Mouse (Mus musculus) heart, embryonic 13.5 days (tissue): Measurements from ENCODE around the gene Tmem273. TPM values are rescaled to one million over a fixed set of nuclear protein-coding genes. Genes with fewer than 3 reads are reported as not detected.

Source experiments
- ATAC-seq: fragments of 200-750 bp; cut with Nextera tagmentation; 2 replicates; pipeline ENCODE4 v1.8.0; 2017; ENCODE audit warnings: moderate TSS enrichment; ENCODE audit not compliant: insufficient number of reproducible peaks, low FRiP score, low TSS enrichment; ENCODE audit errors: extremely low read depth
- H3K27ac ChIP-seq: fragments of 300-500 bp; sonication (generic); replicated peaks from 2 replicates; pipeline ENCODE4 v1.5.1; 2015; ENCODE audit warnings: moderate library complexity, mild to moderate bottlenecking, inconsistent platforms
- H3K27me3 ChIP-seq: fragments of 300-500 bp; sonication (generic); replicated peaks from 2 replicates; pipeline ENCODE4 v1.6.1; 2015; ENCODE audit warnings: mild to moderate bottlenecking, inconsistent platforms
- H3K36me3 ChIP-seq: fragments of 300-500 bp; sonication (generic); 2 replicates; pipeline ENCODE4 v1.6.1; 2015; ENCODE audit warnings: mild to moderate bottlenecking, inconsistent platforms
- H3K4me1 ChIP-seq: fragments of 300-500 bp; sonication (generic); 2 replicates; pipeline ENCODE4 v1.6.1; 2015; ENCODE audit warnings: inconsistent platforms
- H3K4me2 ChIP-seq: fragments of 300-500 bp; sonication (generic); 2 replicates; pipeline ENCODE4 v1.6.1; 2015; ENCODE audit warnings: inconsistent platforms, mild to moderate bottlenecking, moderate library complexity
- H3K4me3 ChIP-seq: fragments of 300-500 bp; sonication (generic); 2 replicates; pipeline ENCODE4 v1.5.1; 2015; ENCODE audit warnings: moderate library complexity, mild to moderate bottlenecking, inconsistent platforms
- H3K9ac ChIP-seq: fragments of 300-500 bp; sonication (generic); 2 replicates; pipeline ENCODE4 v1.6.1; 2015; ENCODE audit warnings: inconsistent platforms, mild to moderate bottlenecking, moderate library complexity
- H3K9me3 ChIP-seq: fragments of 300-500 bp; sonication (generic); 2 replicates; pipeline ENCODE4 v1.6.1; 2016; ENCODE audit warnings: inconsistent platforms
- WGBS: fragments of 180-500 bp; shearing (Covaris S2); methylation state at CpG from one replicate; pipeline ENCODE4 v1.1.7; 2015; ENCODE audit warnings: mixed read lengths; 5-methylcytosine and 5-hydroxymethylcytosine counted together
- polyA plus RNA-seq: library from polyadenylated mRNA; unstranded; fragments of >200 nt; fragmentation: Nextera tagmentation; extraction: Ambion mirVana; gene quantifications from 2 replicates; pipeline ENCODE4 v1.2.1, GENCODE M21; 2015

The Tmem273 gene
- polyA plus RNA-seq, 1 experiment from 2014 or later = 0.76 TPM

- WGBS = 65% methylated on average over 3 of the region's 3 CpGs
- H3K36me3 ChIP-seq = no peaks in the 10 kb centered on the region
- H3K4me2 ChIP-seq = no peak overlapping the region
- no peak overlapping the region for H3K9ac ChIP-seq
- H3K9me3 ChIP-seq = no peaks in the 10 kb centered on the region
- no peaks in the 10 kb centered on the region for H3K27me3 ChIP-seq
- H3K27ac ChIP-seq = no peak overlapping the region
- ATAC-seq = no peak
- no peaks in the 10 kb centered on the region; the same call in 1 of the 2 replicates for H3K4me1 ChIP-seq
- H3K4me3 ChIP-seq = no peak overlapping the region
Measured at GRCm38 (mm10) chr14:32778362-32778761, 7.4 kb upstream of the Tmem273 start.

GRCm38 (mm10) chr14:32782866-32783265 lies 2.9 kb upstream of the Tmem273 start:
- Histone ChIP-seq H3K9me3 (no peaks in the 10 kb centered on the region), H3K4me1 (peaks cover 7% of the 10 kb centered on the region), H3K4me3 (no peak overlapping the region), H3K36me3 (no peaks in the 10 kb centered on the region), H3K9ac (no peak overlapping the region), H3K27ac (no peak overlapping the region), H3K27me3 (no peaks in the 10 kb centered on the region), H3K4me2 (no peak overlapping the region)
- 78% methylated on average over 4 of the region's 4 CpGs for WGBS
- ATAC-seq = no peak

- no peaks in the 10 kb centered on the region for H3K36me3 ChIP-seq
- H3K4me3 ChIP-seq = no peak overlapping the region
- no peak overlapping the region; the same call in 1 of the 2 replicates for H3K27ac ChIP-seq
- 42% methylated on average over 12 of the region's 12 CpGs for WGBS
- H3K4me1 ChIP-seq = peaks cover 7% of the 10 kb centered on the region
- no peak overlapping the region for H3K9ac ChIP-seq
- no peaks in the 10 kb centered on the region for H3K9me3 ChIP-seq
- no peak overlapping the region for H3K4me2 ChIP-seq
- ATAC-seq = no peak
- no peaks in the 10 kb centered on the region for H3K27me3 ChIP-seq
Measured at GRCm38 (mm10) chr14:32784130-32784747, 1.5 kb upstream of the Tmem273 start.

- Histone ChIP-seq H3K4me3 (no peak overlapping the region), H3K9me3 (no peaks in the 10 kb centered on the region), H3K9ac (no peak overlapping the region), H3K36me3 (no peaks in the 10 kb centered on the region), H3K27ac (no peak overlapping the region), H3K27me3 (no peaks in the 10 kb centered on the region), H3K4me2 (no peak overlapping the region), H3K4me1 (peaks cover 7% of the 10 kb centered on the region)
- ATAC-seq = no peak
- WGBS = 72% methylated on average over 4 of the region's 4 CpGs
Measured at GRCm38 (mm10) chr14:32784748-32785134, 1.0 kb upstream of the Tmem273 start.

DNA sequence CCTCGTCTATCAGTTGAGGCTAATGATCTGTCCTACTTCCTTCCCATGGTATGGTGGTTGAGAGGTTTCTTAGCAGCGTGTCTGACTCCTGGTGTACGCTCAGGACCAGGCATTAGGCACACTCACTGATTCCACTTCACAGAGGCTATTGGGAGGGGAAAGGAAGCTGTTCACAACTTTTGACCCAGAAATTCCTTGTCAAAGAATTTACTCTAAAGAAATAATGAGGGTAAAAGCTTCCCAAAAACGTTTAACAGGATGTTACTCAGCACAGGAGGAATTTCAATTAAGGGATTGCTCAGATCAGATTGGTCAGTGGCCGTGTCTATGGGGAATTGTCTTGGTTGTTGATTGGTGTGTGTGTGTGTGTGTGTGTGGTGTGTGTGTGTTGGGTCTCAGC lies 1.9 kb downstream of the Tmem273 start:
- H3K36me3 ChIP-seq = no peaks in the 10 kb centered on the region
- H3K27ac ChIP-seq = no peak overlapping the region
- H3K9ac ChIP-seq = no peak overlapping the region
- H3K9me3 ChIP-seq = no peaks in the 10 kb centered on the region
- no peak overlapping the region for H3K4me2 ChIP-seq
- H3K27me3 ChIP-seq = no peaks in the 10 kb centered on the region
- 57% methylated on average over 5 of the region's 5 CpGs for WGBS
- no peak overlapping the region for H3K4me3 ChIP-seq
- H3K4me1 ChIP-seq = peaks cover 7% of the 10 kb centered on the region
- ATAC-seq = no peak

DNA sequence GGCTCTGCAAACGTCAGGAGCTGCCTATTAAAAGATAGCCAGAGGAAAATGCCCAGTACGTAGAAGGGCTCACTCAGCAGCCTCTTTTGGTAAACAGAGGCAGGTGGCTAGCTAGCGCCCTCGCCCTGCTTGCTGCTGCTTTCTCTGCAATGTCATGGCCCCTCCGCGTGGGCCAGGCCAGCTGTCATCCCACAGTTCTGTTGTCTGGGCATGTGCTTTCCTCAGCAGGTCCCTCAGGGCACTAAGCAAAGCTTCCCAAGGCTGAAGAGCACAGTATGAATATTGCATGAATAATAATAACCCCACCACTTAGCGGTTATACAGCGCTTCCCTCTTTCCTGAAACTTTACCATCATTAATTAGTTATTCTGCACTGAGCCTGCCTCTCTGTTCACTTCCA lies 10.6 kb downstream of the Tmem273 start:
- WGBS = 72% methylated on average over 8 of the region's 8 CpGs
- peaks cover 10% of the 10 kb centered on the region; the same call in 1 of the 2 replicates for H3K27me3 ChIP-seq
- no peak overlapping the region for H3K4me3 ChIP-seq
- H3K4me2 ChIP-seq = no peak overlapping the region
- no peaks in the 10 kb centered on the region for H3K9me3 ChIP-seq
- no peak for ATAC-seq
- no peaks in the 10 kb centered on the region for H3K36me3 ChIP-seq
- H3K27ac ChIP-seq = no peak overlapping the region
- H3K9ac ChIP-seq = no peak overlapping the region
- H3K4me1 ChIP-seq = peaks cover 8% of the 10 kb centered on the region

DNA sequence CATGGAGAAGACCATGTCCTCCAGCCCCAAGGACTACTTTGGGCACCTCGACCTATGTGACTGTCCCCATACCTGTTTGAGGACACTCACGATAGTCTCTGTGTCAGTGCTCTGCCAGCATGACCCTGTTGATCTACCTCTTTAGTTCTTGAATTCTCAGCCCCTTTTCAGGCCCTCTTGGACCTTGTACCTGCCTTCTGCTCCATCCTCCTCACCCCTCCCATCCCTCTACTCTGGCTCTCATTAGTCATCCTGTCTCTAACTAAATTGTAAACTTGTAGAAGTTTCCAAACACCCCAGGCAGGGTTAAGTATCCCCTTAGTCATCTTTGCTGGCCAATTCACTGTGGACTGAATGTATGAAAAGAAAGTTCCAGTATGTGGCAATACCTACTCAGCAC lies 12.0 kb downstream of the Tmem273 start:
- WGBS = 65% methylated on average over 2 of the region's 2 CpGs
- no peak for ATAC-seq

GRCm38 (mm10) chr14:32798355-32798754 lies 12.6 kb downstream of the Tmem273 start:
- Histone ChIP-seq H3K4me3 (no peak overlapping the region), H3K4me2 (no peak overlapping the region), H3K27me3 (peaks cover 10% of the 10 kb centered on the region; the same call in 1 of the 2 replicates), H3K27ac (no peak overlapping the region), H3K9ac (no peak overlapping the region), H3K9me3 (no peaks in the 10 kb centered on the region), H3K36me3 (no peaks in the 10 kb centered on the region), H3K4me1 (peaks cover 8% of the 10 kb centered on the region)
- no peak for ATAC-seq
- WGBS = 80% methylated on average over 4 of the region's 4 CpGs

More for the DNA sequence above, 12.0 kb downstream of the Tmem273 start:
- Histone ChIP-seq H3K9me3 (no peaks in the 10 kb centered on the region), H3K4me2 (no peak overlapping the region), H3K4me1 (peaks cover 8% of the 10 kb centered on the region), H3K4me3 (no peak overlapping the region), H3K27me3 (peaks cover 10% of the 10 kb centered on the region; the same call in 1 of the 2 replicates), H3K27ac (no peak overlapping the region), H3K36me3 (no peaks in the 10 kb centered on the region), H3K9ac (no peak overlapping the region)

DNA sequence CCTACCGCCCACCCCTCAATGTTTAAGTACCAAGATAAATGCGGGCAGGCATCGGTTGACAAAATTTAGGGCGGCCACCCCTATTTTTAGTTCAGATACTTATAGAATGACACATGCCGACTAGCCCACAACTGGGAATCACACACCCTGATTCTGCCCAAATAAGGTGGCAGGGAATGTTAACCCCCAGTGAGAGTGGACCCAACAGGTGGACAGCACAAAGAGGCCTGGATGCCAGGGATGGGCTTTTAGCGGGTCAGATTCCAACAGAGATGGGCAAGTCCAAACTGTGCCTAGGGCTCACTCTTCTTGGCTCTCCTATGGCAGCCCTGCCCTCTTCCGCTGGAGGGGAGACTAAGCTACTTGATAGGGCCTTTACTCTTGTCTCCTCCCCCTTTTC lies 14.3 kb downstream of the Tmem273 start:
- Histone ChIP-seq H3K4me2 (no peak overlapping the region), H3K9ac (no peak overlapping the region), H3K27ac (no peak overlapping the region), H3K4me3 (no peak overlapping the region), H3K9me3 (no peaks in the 10 kb centered on the region), H3K4me1 (peaks cover 8% of the 10 kb centered on the region), H3K27me3 (peaks cover 12% of the 10 kb centered on the region; the same call in 1 of the 2 replicates), H3K36me3 (no peaks in the 10 kb centered on the region)
- WGBS = 58% methylated on average over 7 of the region's 7 CpGs
- ATAC-seq = no peak

DNA sequence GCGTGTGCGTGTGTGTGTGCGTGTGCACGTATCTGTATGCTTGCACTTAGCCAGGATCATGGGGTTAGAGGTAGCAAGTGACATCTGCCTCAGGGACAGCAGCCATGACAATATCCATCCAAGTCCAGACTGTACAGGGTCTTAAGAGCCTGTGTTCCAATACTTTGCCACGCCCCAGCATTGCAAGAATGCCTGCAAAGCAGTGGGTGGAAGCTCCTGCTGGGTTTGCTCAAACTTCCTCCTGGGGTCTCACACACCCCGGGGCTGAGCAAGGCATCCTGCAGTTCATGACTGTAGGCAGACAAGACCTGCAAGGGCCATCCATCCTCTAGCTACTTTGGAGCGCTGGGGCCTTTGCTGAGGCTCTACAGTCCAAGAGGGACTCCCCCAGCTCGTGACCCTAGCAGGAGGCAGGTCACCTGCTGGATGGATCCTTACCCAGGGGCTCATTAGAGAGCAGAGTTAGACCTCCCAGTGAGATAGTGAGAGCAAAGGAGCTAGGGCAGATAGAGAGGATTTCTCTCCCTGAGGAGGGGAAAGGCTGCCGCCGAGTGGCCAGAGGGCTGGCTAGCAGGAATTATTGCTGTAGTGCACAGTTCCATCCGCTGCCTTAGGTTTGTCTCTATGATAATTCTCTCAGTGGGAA lies 15.4 kb downstream of the Tmem273 start:
- Histone ChIP-seq H3K27me3 (peaks cover 12% of the 10 kb centered on the region; the same call in 1 of the 2 replicates), H3K9ac (no peak overlapping the region), H3K36me3 (no peaks in the 10 kb centered on the region), H3K4me3 (no peak overlapping the region), H3K4me2 (no peak overlapping the region), H3K4me1 (peaks cover 8% of the 10 kb centered on the region), H3K27ac (no peak overlapping the region), H3K9me3 (no peaks in the 10 kb centered on the region)
- 59% methylated on average over 11 of the region's 11 CpGs for whole genome bisulfite sequencing
- no peak for ATAC-seq

- Histone ChIP-seq H3K9me3 (no peaks in the 10 kb centered on the region), H3K36me3 (no peaks in the 10 kb centered on the region), H3K4me3 (no peak overlapping the region), H3K27me3 (peaks cover 10% of the 10 kb centered on the region; the same call in 1 of the 2 replicates), H3K4me1 (peaks cover 8% of the 10 kb centered on the region), H3K27ac (no peak overlapping the region), H3K9ac (no peak overlapping the region), H3K4me2 (no peak overlapping the region)
- no peak for ATAC-seq
Measured at GRCm38 (mm10) chr14:32801662-32802024, 15.9 kb downstream of the Tmem273 start.

- Histone ChIP-seq H3K9me3 (no peaks in the 10 kb centered on the region), H3K36me3 (no peaks in the 10 kb centered on the region), H3K4me2 (no peak overlapping the region), H3K4me3 (no peak overlapping the region), H3K9ac (no peak overlapping the region), H3K27me3 (peaks cover 2% of the 10 kb centered on the region; the same call in 1 of the 2 replicates), H3K4me1 (peaks cover 9% of the 10 kb centered on the region), H3K27ac (no peak overlapping the region)
- no peak for ATAC-seq
Measured at GRCm38 (mm10) chr14:32810111-32810510, 24.3 kb downstream of the Tmem273 start.
